Mouse (Mus musculus): ENCODE results near the gene Tnfrsf13c.

- TF ChIP-seq CTCF (IDR thresholded peaks at IDR 0.05; ENCODE audit: insufficient read depth, low read depth, low read length) = no peak
- no peak for TF ChIP-seq POLR2A (IDR thresholded peaks at IDR 0.05; ENCODE audit: insufficient read depth, low read depth, low read length)
Measured at GRCm38 (mm10) chr15:82188481-82189240, 35.5 kb downstream of the Tnfrsf13c start.
